Mouse (Mus musculus) lung, adult 2 months (tissue): ENCODE data around the gene Shank2.

Experiments
- CTCF ChIP-seq: fragments of 200-500 bp; IDR thresholded peaks from 2 replicates; pipeline ENCODE4 v1.5.1; 2011; ENCODE audit warnings: mild to moderate bottlenecking, low read length, control low read depth; ENCODE audit not compliant: insufficient read depth
- POLR2A ChIP-seq: fragments of 200-500 bp; IDR thresholded peaks from 2 replicates; pipeline ENCODE4 v1.6.1; 2011; ENCODE audit warnings: low read depth, mild to moderate bottlenecking, control low read depth, low read length, borderline replicate concordance; ENCODE audit errors: extremely low read depth

DNA sequence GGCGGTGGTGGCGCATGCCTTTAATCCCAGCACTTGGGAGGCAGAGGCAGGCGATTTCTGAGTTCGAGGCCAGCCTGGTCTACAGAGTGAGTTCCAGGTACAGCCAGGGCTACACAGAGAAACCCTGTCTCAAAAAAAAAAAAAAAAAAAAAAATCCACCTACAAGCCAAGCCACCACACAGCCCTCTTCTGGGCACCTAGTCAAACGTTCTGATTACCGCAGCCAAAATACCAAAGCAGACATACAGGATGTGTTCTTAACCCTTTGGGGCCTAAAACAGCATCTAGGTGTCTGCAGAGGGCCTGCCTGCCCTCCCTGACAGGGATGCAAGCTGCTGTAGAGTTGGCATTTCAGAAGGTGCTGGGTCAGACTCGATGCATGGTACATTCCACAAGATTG is 460.8 kb downstream of the Shank2 start:
- TF ChIP-seq CTCF (no peak), POLR2A (no peak)
